Mouse (Mus musculus): ENCODE measurements around the gene Lum. TPM values are rescaled to one million over a fixed set of nuclear protein-coding genes. Genes with fewer than 3 reads are reported as not detected.

The Lum gene
- polyA plus RNA-seq, 1 experiment from 2014 or later, result 68.6 TPM

DNA sequence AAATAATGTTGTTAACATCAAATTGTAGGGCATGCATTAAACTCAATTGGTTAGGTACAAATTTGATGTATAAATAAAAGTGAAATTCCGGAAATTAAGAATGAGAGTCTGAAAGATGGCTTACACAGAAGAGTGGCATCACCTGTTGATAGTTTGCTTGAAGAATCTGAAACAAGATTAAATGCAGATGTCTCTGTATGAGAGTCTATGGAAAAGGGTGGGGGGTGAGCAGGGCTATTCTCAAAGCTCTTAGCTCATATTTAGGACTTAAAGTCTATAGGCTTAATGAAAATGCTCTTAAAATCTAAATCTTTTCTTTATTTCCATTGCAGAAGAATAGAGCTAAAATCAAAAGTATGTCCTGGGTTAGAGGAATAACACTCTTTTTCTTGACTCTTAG lies 30.8 kb downstream of the Lum start:
- WGBS, result 84% methylated on average over 1 of the region's 1 CpGs
- no peak overlapping the region for H3K27ac ChIP-seq (replicated peaks)
- no peaks in the 10 kb centered on the region for H3K36me3 ChIP-seq
- DNase-seq (ENCODE audit: low spot score), result no peak
- H3K9me3 ChIP-seq (replicated peaks), result no peaks in the 10 kb centered on the region
- H3K27me3 ChIP-seq (ENCODE audit: low read depth, poor library complexity, severe bottlenecking), result no peaks in the 10 kb centered on the region
- H3K4me1 ChIP-seq, result no peaks in the 10 kb centered on the region
- no peak overlapping the region for H3K4me3 ChIP-seq

- H3K27ac ChIP-seq (replicated peaks), result no peak overlapping the region
- 87% methylated on average over 4 of the region's 4 CpGs for WGBS
- no peaks in the 10 kb centered on the region for H3K36me3 ChIP-seq
- H3K9me3 ChIP-seq (replicated peaks), result no peaks in the 10 kb centered on the region
- no peaks in the 10 kb centered on the region for H3K27me3 ChIP-seq (ENCODE audit: low read depth, poor library complexity, severe bottlenecking)
- H3K4me3 ChIP-seq, result no peak overlapping the region
- no peaks in the 10 kb centered on the region for H3K4me1 ChIP-seq
- DNase-seq (ENCODE audit: low spot score), result no peak
Measured at GRCm38 (mm10) chr10:97601744-97602143, 36.8 kb downstream of the Lum start.

- no peaks in the 10 kb centered on the region for H3K27me3 ChIP-seq (ENCODE audit: low read depth, poor library complexity, severe bottlenecking)
- no peaks in the 10 kb centered on the region for H3K9me3 ChIP-seq (replicated peaks)
- DNase-seq (ENCODE audit: low spot score), result no peak
- no peaks in the 10 kb centered on the region for H3K4me1 ChIP-seq
- H3K4me3 ChIP-seq, result no peak overlapping the region
- no peaks in the 10 kb centered on the region for H3K36me3 ChIP-seq
- no peak overlapping the region for H3K27ac ChIP-seq (replicated peaks)
Measured at GRCm38 (mm10) chr10:97603256-97603655, 38.3 kb downstream of the Lum start.

- H3K36me3 ChIP-seq, result no peaks in the 10 kb centered on the region
- H3K27me3 ChIP-seq (ENCODE audit: low read depth, poor library complexity, severe bottlenecking), result no peaks in the 10 kb centered on the region
- no peak for DNase-seq (ENCODE audit: low spot score)
- no peak within 1 kb of the TSS for H3K4me3 ChIP-seq
- H3K4me1 ChIP-seq, result no peaks in the 10 kb centered on the region
- H3K27ac ChIP-seq (replicated peaks), result no peak within 1 kb of the TSS
- H3K9me3 ChIP-seq (replicated peaks), result no peaks in the 10 kb centered on the region
- WGBS, result 86% methylated on average over 2 of the region's 2 CpGs
Measured at GRCm38 (mm10) chr10:97606579-97606978, 41.7 kb downstream of the Lum start, which contains the start of gene Kera. Gene Kera, plus strand, starts transcription at chr10:97606879.

Other genes with a start within 250 kb of the Lum start
- 6.6 and 15.1 TPM in 2 replicates for gene Dcn, start 85.5 kb upstream of the Lum start, polyA plus RNA-seq (2016; fragmentation: Nextera tagmentation; extraction: Ambion mirVana)
- gene Kera, start 41.8 kb downstream of the Lum start, polyA plus RNA-seq (2016; fragmentation: Nextera tagmentation; extraction: Ambion mirVana), result not detected in 2 replicates
- 0.35 and 1.8 TPM in 2 replicates for gene Epyc, start 78.9 kb downstream of the Lum start, polyA plus RNA-seq (2016; fragmentation: Nextera tagmentation; extraction: Ambion mirVana)
- not detected in 2 replicates for gene Ccer1, start 127.9 kb downstream of the Lum start, polyA plus RNA-seq (2016; fragmentation: Nextera tagmentation; extraction: Ambion mirVana)
- gene C030005K15Rik, start 161.6 kb downstream of the Lum start, polyA plus RNA-seq (2016; fragmentation: Nextera tagmentation; extraction: Ambion mirVana), result not detected in 2 replicates

Measured in midbrain, embryonic 10.5 days (tissue).